Mouse (Mus musculus) ES-Bruce4 (cell line): ENCODE measurements around the gene Rbms3. TPM values are rescaled to one million over a fixed set of nuclear protein-coding genes. Genes with fewer than 3 reads are reported as not detected.

Experiments
- H3K27ac ChIP-seq: 2 replicates; pipeline ENCODE4 v1.5.1; 2012; ENCODE audit warnings: low read length, inconsistent platforms; ENCODE audit not compliant: insufficient read depth
- H3K27me3 ChIP-seq: 2 replicates; pipeline ENCODE4 v1.6.1; 2012; ENCODE audit warnings: mild to moderate bottlenecking, low read length, inconsistent platforms; ENCODE audit not compliant: control insufficient read depth, poor library complexity, insufficient read depth, severe bottlenecking
- H3K36me3 ChIP-seq: 2 replicates; pipeline ENCODE4 v1.6.1; 2012; ENCODE audit warnings: inconsistent platforms, mild to moderate bottlenecking, low read length, moderate library complexity; ENCODE audit not compliant: control insufficient read depth, poor library complexity, insufficient read depth, severe bottlenecking
- H3K4me1 ChIP-seq: one replicate; pipeline ENCODE4 v1.8.1; 2011; ENCODE audit warnings: low read length; ENCODE audit not compliant: control insufficient read depth, insufficient read depth
- H3K4me3 ChIP-seq: 2 replicates; pipeline ENCODE4 v1.5.1; 2011; ENCODE audit warnings: low read depth, mild to moderate bottlenecking, low read length
- H3K9ac ChIP-seq: 2 replicates; pipeline ENCODE4 v1.6.1; 2012; ENCODE audit warnings: low read depth, mild to moderate bottlenecking, inconsistent platforms; ENCODE audit not compliant: poor library complexity, severe bottlenecking
- H3K9me3 ChIP-seq: replicated peaks from 2 replicates; pipeline ENCODE4 v1.6.1; 2012; ENCODE audit warnings: mild to moderate bottlenecking, low read length, inconsistent platforms; ENCODE audit not compliant: control insufficient read depth, poor library complexity, insufficient read depth, severe bottlenecking
- CTCF ChIP-seq: IDR thresholded peaks from one replicate; pipeline ENCODE4 v1.8.1; 2011; ENCODE audit warnings: low read depth, low read length
- EP300 ChIP-seq: IDR thresholded peaks from 2 replicates; pipeline ENCODE4 v1.6.1; 2011; ENCODE audit warnings: low read depth, low read length; ENCODE audit not compliant: insufficient read depth
- POLR2A ChIP-seq: IDR thresholded peaks from one replicate; pipeline ENCODE4 v1.8.1; 2011; ENCODE audit warnings: low read length; ENCODE audit not compliant: insufficient read depth
- polyA plus RNA-seq: library from polyadenylated mRNA; stranded (reverse); fragments of >200 nt; gene quantifications from 2 replicates; pipeline ENCODE4 v1.2.4, GENCODE M21; 2011; ENCODE audit warnings: low read depth; ENCODE audit not compliant: missing spikeins, insufficient read depth, insufficient read length

Rbms3 gene
- polyA plus RNA-seq, 1 experiment: 1.8 TPM

DNA sequence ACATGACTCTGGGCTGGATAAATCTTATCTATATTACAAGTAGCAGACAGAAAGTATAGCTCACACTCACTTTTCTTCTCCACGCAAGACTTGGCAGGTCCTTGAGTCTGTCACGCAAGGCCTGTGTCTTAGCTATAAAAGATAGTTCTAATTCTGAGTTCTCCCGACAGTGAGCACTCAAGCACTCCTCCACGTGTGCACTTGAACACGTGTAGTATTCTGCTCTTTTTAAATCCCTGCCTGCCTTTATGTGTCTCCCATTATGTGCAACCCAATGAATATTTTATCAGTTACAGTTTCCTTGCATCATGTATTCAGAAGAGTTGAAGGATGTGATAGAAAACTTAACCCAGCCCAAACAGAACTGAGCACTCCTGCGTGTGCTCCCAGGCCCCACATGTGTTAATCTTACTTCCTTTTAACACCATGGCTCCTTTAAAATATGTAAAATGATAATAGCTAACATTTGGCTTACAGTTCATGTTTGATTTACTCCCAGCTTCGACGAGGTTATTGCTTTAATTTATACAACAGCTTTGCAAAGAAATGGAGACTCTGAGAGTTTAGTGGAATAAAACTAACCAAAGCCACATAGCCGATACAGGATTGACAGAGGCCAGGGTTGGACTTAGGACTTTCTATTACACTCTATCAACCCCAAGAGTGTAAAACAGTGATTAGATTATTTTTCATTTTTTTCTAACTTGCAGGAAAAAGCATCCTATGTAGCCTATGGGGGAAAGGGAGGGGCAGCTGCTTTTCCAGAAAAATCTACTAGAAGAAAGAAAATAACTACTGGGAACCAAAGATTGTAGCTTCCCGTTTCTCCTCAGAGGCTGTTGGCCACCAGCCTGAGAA is 749.9 kb downstream of the Rbms3 start:
- Histone ChIP-seq H3K27ac (no peak overlapping the region), H3K9ac (no peak overlapping the region), H3K4me3 (no peak overlapping the region), H3K9me3 (no peaks in the 10 kb centered on the region), H3K4me1 (no peaks in the 10 kb centered on the region), H3K27me3 (no peaks in the 10 kb centered on the region; the same call in 1 of the 2 replicates), H3K36me3 (no peaks in the 10 kb centered on the region)
- TF ChIP-seq EP300 (no peak), POLR2A (no peak), CTCF (no peak)

GRCm38 (mm10) chr9:116876786-116877185 is 752.9 kb downstream of the Rbms3 start:
- Histone ChIP-seq H3K9me3 (no peaks in the 10 kb centered on the region), H3K36me3 (no peaks in the 10 kb centered on the region), H3K27ac (no peak overlapping the region), H3K4me3 (no peak overlapping the region), H3K4me1 (no peaks in the 10 kb centered on the region), H3K9ac (no peak overlapping the region), H3K27me3 (no peaks in the 10 kb centered on the region; the same call in 1 of the 2 replicates)
- no peak for TF ChIP-seq CTCF

GRCm38 (mm10) chr9:116873976-116874320 is 755.8 kb downstream of the Rbms3 start:
- H3K27ac ChIP-seq: no peak overlapping the region
- no peaks in the 10 kb centered on the region for H3K9me3 ChIP-seq
- H3K27me3 ChIP-seq: no peaks in the 10 kb centered on the region
- no peak overlapping the region for H3K4me3 ChIP-seq
- H3K4me1 ChIP-seq: no peaks in the 10 kb centered on the region
- H3K9ac ChIP-seq: no peak overlapping the region
- no peaks in the 10 kb centered on the region for H3K36me3 ChIP-seq
- TF ChIP-seq EP300: no peak
- no peak for TF ChIP-seq POLR2A
- TF ChIP-seq CTCF: no peak

GRCm38 (mm10) chr9:116873033-116873975 is 756.4 kb downstream of the Rbms3 start:
- H3K36me3 ChIP-seq: no peaks in the 10 kb centered on the region
- no peak overlapping the region for H3K27ac ChIP-seq
- no peaks in the 10 kb centered on the region for H3K27me3 ChIP-seq
- H3K4me3 ChIP-seq: no peak overlapping the region
- no peaks in the 10 kb centered on the region for H3K4me1 ChIP-seq
- H3K9ac ChIP-seq: no peak overlapping the region
- H3K9me3 ChIP-seq: no peaks in the 10 kb centered on the region
- TF ChIP-seq CTCF (no peak), POLR2A (no peak), EP300 (no peak)

DNA sequence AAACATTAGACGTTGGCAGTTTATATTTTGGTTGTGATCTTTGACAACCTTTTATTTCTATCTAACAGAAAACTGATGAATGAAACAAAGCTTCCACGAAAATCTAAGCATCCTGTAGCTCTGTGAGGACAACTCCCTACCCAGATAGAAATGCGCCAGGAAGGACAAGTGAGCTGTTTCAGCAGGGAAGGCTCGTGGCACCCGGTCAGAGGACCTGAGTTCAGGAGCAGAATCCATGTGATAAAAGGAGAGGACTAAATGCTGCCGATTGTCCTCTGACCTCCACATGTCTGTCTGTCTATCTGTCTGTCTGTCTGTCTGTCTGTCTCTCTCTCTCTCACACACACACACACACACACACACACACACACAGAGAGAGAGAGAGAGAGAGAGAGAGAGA is 757.4 kb downstream of the Rbms3 start:
- no peak for TF ChIP-seq POLR2A
- TF ChIP-seq EP300: no peak
- TF ChIP-seq CTCF: no peak
- Histone ChIP-seq H3K27me3 (no peaks in the 10 kb centered on the region), H3K4me3 (no peak overlapping the region), H3K36me3 (no peaks in the 10 kb centered on the region), H3K9ac (no peak overlapping the region), H3K4me1 (no peaks in the 10 kb centered on the region), H3K9me3 (no peaks in the 10 kb centered on the region), H3K27ac (no peak overlapping the region)

DNA sequence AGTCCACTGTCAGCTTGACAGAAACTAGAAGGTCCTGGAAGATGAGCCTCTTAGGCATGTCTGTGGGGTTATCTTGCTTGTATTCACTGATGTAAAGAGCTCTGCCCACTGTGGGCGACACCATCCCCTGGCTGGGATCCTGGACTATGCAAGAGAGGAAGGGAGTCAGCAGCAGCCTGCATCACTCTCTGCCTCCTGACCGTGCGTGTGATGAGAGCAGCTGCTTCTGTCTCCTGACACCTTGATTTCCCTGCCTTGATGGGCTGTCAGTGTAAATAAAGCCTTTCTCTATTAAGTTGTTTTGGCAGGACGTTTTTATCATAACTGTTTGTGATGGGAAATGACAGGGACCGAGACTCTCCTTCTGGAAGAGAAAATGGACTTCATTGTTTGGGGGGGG is 758.1 kb downstream of the Rbms3 start:
- Histone ChIP-seq H3K27ac (no peak overlapping the region), H3K9ac (no peak overlapping the region), H3K4me1 (no peaks in the 10 kb centered on the region), H3K36me3 (no peaks in the 10 kb centered on the region), H3K4me3 (no peak overlapping the region), H3K27me3 (no peaks in the 10 kb centered on the region), H3K9me3 (no peaks in the 10 kb centered on the region)
- TF ChIP-seq EP300 (no peak), POLR2A (no peak), CTCF (no peak)
